Mouse (Mus musculus): ENCODE measurements around the gene Fam166a.

DNA sequence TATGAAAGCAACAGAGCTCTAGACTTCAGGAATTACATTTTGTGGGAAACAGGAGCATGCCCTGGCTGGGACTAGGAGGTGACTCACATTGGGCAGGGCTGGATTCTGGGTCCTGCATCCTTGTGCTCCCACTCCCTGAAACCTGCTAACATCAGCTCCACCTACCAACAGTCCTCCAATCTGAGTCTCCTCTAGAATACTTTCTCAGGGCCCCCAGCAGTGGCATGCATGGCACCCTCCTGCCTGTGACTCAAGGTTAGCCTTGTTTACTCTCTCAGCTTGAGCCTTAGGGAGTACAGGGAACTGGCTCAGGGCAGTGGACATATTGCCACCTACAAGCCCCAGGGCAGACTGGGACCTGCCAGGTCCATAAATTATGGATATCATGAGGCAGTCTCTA lies 19.6 kb downstream of the Fam166a start:
- no peak for TF ChIP-seq EP300 (optimal IDR thresholded peaks at IDR 0.05)
- TF ChIP-seq CTCF (IDR thresholded peaks at IDR 0.05; ENCODE audit: low read depth) = no peak

All from stomach, postnatal 0 days (tissue).